7 mouse cellular contexts compared by ENCODE assay signal in genomic region chr9:66305121-66306112, GRCm38 (mm10). TPM values are rescaled to one million over a fixed set of nuclear protein-coding genes. Genes with fewer than 3 reads are reported as not detected.
A peak's percentile ranks its signal among the peaks of the same experiment; 100 is the strongest.
DNase-seq lines count a peak whose midpoint lies in the region; ATAC-seq lines count a peak whose summit lies in the region.

No protein-coding gene starts in this region.

- no peak for ATAC-seq in hindbrain, embryonic 14.5 days (ENCODE audit: low FRiP score)

- WGBS in hindbrain, embryonic 14.5 days: 41% methylated on average over 25 of the region's 25 CpGs

- no peaks in the 10 kb centered on the region for H3K9me3 ChIP-seq in hindbrain, embryonic 14.5 days (ENCODE audit: control insufficient read depth, low read length)

- DNase-seq in NIH3T3 (ENCODE audit: low read depth): peak; percentile 24
- DNase-seq in cerebellum, adult 11-12 months: peak; percentile 68
- peak; percentile 24 for DNase-seq in forelimb bud, embryonic 11.5 days (ENCODE audit: low read depth, low spot score)
- DNase-seq in hindbrain, embryonic 14.5 days (ENCODE audit: low spot score): peak; percentile 43
- DNase-seq in layer of hippocampus, postnatal 25 days (ENCODE audit: extremely low spot score in 1 of 2, low spot score in 1 of 2): peak; percentile 42 to 51
- peak; percentile 55 for DNase-seq in lung, postnatal 25 days (ENCODE audit: low spot score)
- peak; percentile 46 for DNase-seq in right cerebral cortex, postnatal 4 days

- H3K4me2 ChIP-seq in hindbrain, embryonic 14.5 days (replicated peaks): peak overlapping the region; percentile 43

- H3K4me3 ChIP-seq in hindbrain, embryonic 14.5 days (replicated peaks; ENCODE audit: low read length): peak overlapping the region; percentile 11; the same call in 1 of the 2 replicates

- H3K4me1 ChIP-seq in hindbrain, embryonic 14.5 days (replicated peaks; ENCODE audit: control insufficient read depth, insufficient read depth, low read length): peaks cover 16% of the 10 kb centered on the region

- no peaks in the 10 kb centered on the region for H3K27me3 ChIP-seq in hindbrain, embryonic 14.5 days (ENCODE audit: control insufficient read depth, insufficient read depth, low read length)

- peak overlapping the region; percentile 37 for H3K9ac ChIP-seq in hindbrain, embryonic 14.5 days

- peak overlapping the region; percentile 85 for H3K27ac ChIP-seq in hindbrain, embryonic 14.5 days

- no peaks in the 10 kb centered on the region for H3K36me3 ChIP-seq in hindbrain, embryonic 14.5 days (replicated peaks; ENCODE audit: control insufficient read depth, insufficient read depth)

RNA-seq across cellular contexts. Expression of gene Herc1, which starts 44.8 kb away (rescaled TPM):
- polyA plus RNA-seq in hindbrain, embryonic 14.5 days (2014; fragmentation: Nextera tagmentation; extraction: Ambion mirVana): 53.2 and 54.7 TPM in 2 replicates
- total RNA-seq in layer of hippocampus, postnatal 25 days (2021): 100 to 1,000 TPM in 1 of 2 experiments, 10 to 100 TPM in 1; 95.4 to 121 TPM
